Mouse (Mus musculus) forebrain, embryonic 12.5 days (tissue): ENCODE results near the gene Mrps6. TPM values are rescaled to one million over a fixed set of nuclear protein-coding genes. Genes with fewer than 3 reads are reported as not detected.
A peak's percentile ranks its signal among the peaks of the same experiment; 100 is the strongest.

Experiments
- ATAC-seq: fragments of 200-750 bp; cut with Nextera tagmentation; 2 replicates; pipeline ENCODE4 v1.8.0; 2017; ENCODE audit warnings: moderate TSS enrichment; ENCODE audit not compliant: low FRiP score
- H3K27ac ChIP-seq: fragments of 300-500 bp; sonication (generic); 2 replicates; pipeline ENCODE4 v1.5.1; 2016; ENCODE audit warnings: mild to moderate bottlenecking
- H3K27me3 ChIP-seq: fragments of 300-500 bp; sonication (generic); 2 replicates; pipeline ENCODE4 v1.6.1; 2016; ENCODE audit warnings: mild to moderate bottlenecking
- H3K36me3 ChIP-seq: fragments of 300-500 bp; sonication (generic); replicated peaks from 2 replicates; pipeline ENCODE4 v1.6.1; 2016; ENCODE audit warnings: mild to moderate bottlenecking
- H3K4me1 ChIP-seq: fragments of 300-500 bp; sonication (generic); 2 replicates; pipeline ENCODE4 v1.6.1; 2016
- H3K4me2 ChIP-seq: fragments of 300-500 bp; sonication (generic); 2 replicates; pipeline ENCODE4 v1.6.1; 2016; ENCODE audit warnings: mild to moderate bottlenecking, moderate library complexity
- H3K4me3 ChIP-seq: fragments of 300-500 bp; sonication (generic); replicated peaks from 2 replicates; pipeline ENCODE4 v1.5.1; 2016; ENCODE audit warnings: mild to moderate bottlenecking
- H3K9ac ChIP-seq: fragments of 300-500 bp; sonication (generic); 2 replicates; pipeline ENCODE4 v1.6.1; 2016; ENCODE audit warnings: mild to moderate bottlenecking
- H3K9me3 ChIP-seq: fragments of 300-500 bp; sonication (generic); 2 replicates; pipeline ENCODE4 v1.6.1; 2016
- WGBS: fragments of 180-500 bp; shearing (Covaris S2); methylation state at CpG from one replicate; pipeline ENCODE4 v1.1.7; 2016; 5-methylcytosine and 5-hydroxymethylcytosine counted together
- polyA plus RNA-seq: library from polyadenylated mRNA; unstranded; fragments of >200 nt; fragmentation: Nextera tagmentation; extraction: Ambion mirVana; gene quantifications from 2 replicates; pipeline ENCODE4 v1.2.1, GENCODE M21; 2016

Mrps6 gene
- polyA plus RNA-seq, 1 experiment from 2014 or later, result 133 TPM

GRCm38 (mm10) chr16:92136275-92136674, 78.2 kb downstream of the Mrps6 start:
- 95% methylated on average over 15 of the region's 15 CpGs for WGBS
- no peaks in the 10 kb centered on the region for H3K36me3 ChIP-seq

GRCm38 (mm10) chr16:92139386-92140261, 81.6 kb downstream of the Mrps6 start:
- Histone ChIP-seq H3K27ac (peak overlapping the region; percentile 38), H3K4me3 (no peak overlapping the region), H3K27me3 (peaks cover 8% of the 10 kb centered on the region; the same call in 1 of the 2 replicates), H3K4me2 (no peak overlapping the region), H3K4me1 (peaks cover 39% of the 10 kb centered on the region), H3K9ac (no peak overlapping the region), H3K9me3 (no peaks in the 10 kb centered on the region), H3K36me3 (no peaks in the 10 kb centered on the region)
- 23% methylated on average over 15 of the region's 15 CpGs for WGBS
- no peak for ATAC-seq

More at GRCm38 (mm10) chr16:92136275-92136674, 78.2 kb downstream of the Mrps6 start:
- Histone ChIP-seq H3K9ac (no peak overlapping the region), H3K27ac (no peak overlapping the region), H3K27me3 (peaks cover 7% of the 10 kb centered on the region; the same call in 1 of the 2 replicates), H3K4me3 (no peak overlapping the region), H3K9me3 (no peaks in the 10 kb centered on the region), H3K4me2 (no peak overlapping the region), H3K4me1 (peaks cover 23% of the 10 kb centered on the region)
- ATAC-seq, result no peak

DNA sequence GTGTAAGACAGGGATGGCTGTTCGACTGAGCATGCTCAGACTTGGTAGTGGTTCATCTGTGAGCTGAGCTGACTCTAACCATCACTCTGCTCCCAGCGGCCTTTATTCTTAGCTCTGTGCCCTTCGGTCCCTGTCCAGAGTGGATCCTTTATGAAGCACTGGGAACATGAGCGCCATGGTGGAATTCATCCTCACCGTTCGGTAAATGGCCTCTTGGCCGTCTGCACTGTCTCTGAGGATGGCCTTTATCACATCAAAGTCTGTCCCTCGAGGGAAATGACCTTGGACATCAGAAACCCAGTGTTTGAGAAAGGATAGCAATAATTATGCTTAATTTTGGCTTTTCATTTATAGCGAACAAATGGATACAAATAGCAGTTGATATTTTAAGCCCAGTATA, 82.3 kb downstream of the Mrps6 start:
- Histone ChIP-seq H3K4me3 (no peak overlapping the region), H3K4me2 (no peak overlapping the region), H3K36me3 (no peaks in the 10 kb centered on the region), H3K4me1 (peaks cover 39% of the 10 kb centered on the region), H3K9ac (no peak overlapping the region), H3K9me3 (no peaks in the 10 kb centered on the region), H3K27me3 (peaks cover 8% of the 10 kb centered on the region; the same call in 1 of the 2 replicates), H3K27ac (no peak overlapping the region)
- 68% methylated on average over 9 of the region's 9 CpGs for WGBS
- no peak for ATAC-seq

DNA sequence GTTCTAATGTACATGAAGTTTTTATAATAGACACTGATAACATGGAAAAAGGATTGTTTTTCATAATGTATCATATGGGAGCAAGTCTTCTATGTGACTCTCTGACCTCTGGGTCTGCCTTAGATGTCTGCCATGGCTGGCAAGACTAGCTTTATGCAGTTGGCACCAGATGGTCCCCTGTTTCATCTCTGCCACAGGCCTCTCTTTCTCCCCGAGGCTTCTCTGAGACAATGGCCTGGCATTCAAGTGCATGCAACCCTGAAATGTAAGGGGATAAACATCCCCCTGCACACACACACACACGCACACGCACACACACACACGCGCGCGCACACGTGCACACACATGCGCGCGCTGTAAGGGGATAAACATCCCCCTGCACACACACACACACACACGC, 83.0 kb downstream of the Mrps6 start:
- no peak overlapping the region for H3K9ac ChIP-seq
- peaks cover 39% of the 10 kb centered on the region for H3K4me1 ChIP-seq
- no peak overlapping the region for H3K4me2 ChIP-seq
- peaks cover 8% of the 10 kb centered on the region; the same call in 1 of the 2 replicates for H3K27me3 ChIP-seq
- no peak overlapping the region for H3K27ac ChIP-seq
- ATAC-seq, result no peak
- 83% methylated on average over 12 of the region's 12 CpGs for WGBS
- no peaks in the 10 kb centered on the region for H3K36me3 ChIP-seq
- H3K4me3 ChIP-seq, result no peak overlapping the region
- no peaks in the 10 kb centered on the region for H3K9me3 ChIP-seq

DNA sequence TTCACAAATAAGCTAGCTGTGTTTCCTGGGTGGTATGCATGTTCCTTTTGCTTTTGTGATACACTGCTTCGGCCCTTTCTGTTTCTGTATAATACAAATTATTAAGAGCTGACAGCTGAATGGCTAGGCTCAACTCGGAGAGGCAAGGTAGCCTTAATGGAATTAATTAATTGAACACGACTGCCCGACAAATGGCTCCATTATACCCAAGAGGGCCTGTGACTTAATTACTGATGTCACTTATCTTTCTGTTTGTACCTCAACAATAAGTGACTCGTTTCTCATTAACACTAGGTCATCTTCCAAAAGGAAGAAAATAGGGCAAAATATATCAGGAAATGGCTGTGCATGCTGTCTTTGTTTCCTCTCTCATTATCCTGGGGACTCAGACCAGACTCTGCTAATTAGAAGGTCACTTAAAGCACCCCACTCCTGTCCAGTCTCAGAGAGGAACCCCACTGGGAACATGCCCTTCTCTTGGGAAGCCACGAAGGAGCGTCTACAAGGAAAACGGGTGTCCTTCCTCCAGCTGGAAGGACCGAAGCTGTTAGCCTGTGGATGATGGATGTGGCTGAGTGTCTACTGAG, 84.4 kb downstream of the Mrps6 start:
- no peaks in the 10 kb centered on the region for H3K36me3 ChIP-seq
- H3K27ac ChIP-seq, result peak overlapping the region; percentile 63
- 11% methylated on average over 9 of the region's 9 CpGs for WGBS
- H3K4me1 ChIP-seq, result peaks cover 39% of the 10 kb centered on the region
- no peak overlapping the region for H3K9ac ChIP-seq
- peaks cover 16% of the 10 kb centered on the region for H3K27me3 ChIP-seq
- no peaks in the 10 kb centered on the region for H3K9me3 ChIP-seq
- no peak overlapping the region for H3K4me2 ChIP-seq
- H3K4me3 ChIP-seq, result no peak overlapping the region
- ATAC-seq, result peak; percentile 70

- no peak for ATAC-seq
- no peaks in the 10 kb centered on the region for H3K9me3 ChIP-seq
- H3K4me2 ChIP-seq, result no peak overlapping the region
- peaks cover 15% of the 10 kb centered on the region for H3K4me1 ChIP-seq
- no peaks in the 10 kb centered on the region for H3K36me3 ChIP-seq
- H3K27me3 ChIP-seq, result peaks cover 13% of the 10 kb centered on the region
- no peak overlapping the region for H3K27ac ChIP-seq
- H3K9ac ChIP-seq, result no peak overlapping the region
- WGBS, result 90% methylated on average over 12 of the region's 12 CpGs
- H3K4me3 ChIP-seq, result no peak overlapping the region
Observed at GRCm38 (mm10) chr16:92147631-92148366, 89.7 kb downstream of the Mrps6 start.

DNA sequence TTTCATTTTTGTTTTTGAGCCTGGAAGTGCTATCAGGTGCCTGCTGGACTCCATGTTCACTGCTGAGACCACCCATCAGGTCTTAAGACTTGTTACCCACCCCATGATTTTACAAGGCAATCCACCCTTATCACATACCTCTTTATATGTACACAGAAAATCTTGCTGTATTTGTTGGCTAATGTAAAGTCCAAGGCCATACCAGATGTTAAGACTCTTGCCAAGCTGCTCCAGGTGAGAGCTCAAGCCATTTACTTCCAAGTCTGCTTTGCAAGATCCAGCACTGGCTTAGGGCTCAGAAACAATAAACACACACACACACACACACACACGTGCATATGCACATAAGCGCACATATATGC, 90.3 kb downstream of the Mrps6 start:
- H3K36me3 ChIP-seq, result no peaks in the 10 kb centered on the region
- no peak overlapping the region for H3K4me3 ChIP-seq
- no peak overlapping the region for H3K9ac ChIP-seq
- peaks cover 13% of the 10 kb centered on the region for H3K27me3 ChIP-seq
- no peaks in the 10 kb centered on the region for H3K9me3 ChIP-seq
- H3K4me1 ChIP-seq, result peaks cover 15% of the 10 kb centered on the region
- no peak overlapping the region for H3K4me2 ChIP-seq
- H3K27ac ChIP-seq, result no peak overlapping the region
- ATAC-seq, result no peak
- 86% methylated on average over 2 of the region's 2 CpGs for WGBS

- Histone ChIP-seq H3K9me3 (no peaks in the 10 kb centered on the region), H3K36me3 (no peaks in the 10 kb centered on the region), H3K27me3 (peaks cover 18% of the 10 kb centered on the region), H3K4me3 (no peak overlapping the region), H3K27ac (no peak overlapping the region), H3K4me2 (no peak overlapping the region), H3K4me1 (peaks cover 17% of the 10 kb centered on the region; the same call in 1 of the 2 replicates), H3K9ac (no peak overlapping the region)
- WGBS, result 76% methylated on average over 4 of the region's 4 CpGs
- no peak for ATAC-seq
Observed at GRCm38 (mm10) chr16:92150975-92151374, 92.9 kb downstream of the Mrps6 start.

GRCm38 (mm10) chr16:92158021-92158455, 100.0 kb downstream of the Mrps6 start:
- Histone ChIP-seq H3K9me3 (no peaks in the 10 kb centered on the region), H3K27me3 (peaks cover 12% of the 10 kb centered on the region; the same call in 1 of the 2 replicates), H3K9ac (peak overlapping the region; percentile 59), H3K36me3 (no peaks in the 10 kb centered on the region), H3K4me2 (peak overlapping the region; percentile 90), H3K4me1 (peaks cover 20% of the 10 kb centered on the region), H3K27ac (peak overlapping the region; percentile 71), H3K4me3 (peak overlapping the region; percentile 50)
- 2% methylated on average over 14 of the region's 14 CpGs for WGBS
- peak; percentile 64 for ATAC-seq

GRCm38 (mm10) chr16:92158461-92159091, 100.5 kb downstream of the Mrps6 start:
- Histone ChIP-seq H3K27me3 (peaks cover 12% of the 10 kb centered on the region; the same call in 1 of the 2 replicates), H3K9ac (peak overlapping the region; percentile 59), H3K4me2 (peak overlapping the region; percentile 90), H3K9me3 (no peaks in the 10 kb centered on the region), H3K4me1 (peaks cover 16% of the 10 kb centered on the region), H3K36me3 (no peaks in the 10 kb centered on the region), H3K27ac (peak overlapping the region; percentile 71), H3K4me3 (peak overlapping the region; percentile 50)
- 5% methylated on average over 23 of the region's 30 CpGs for WGBS
- peak; percentile 95 for ATAC-seq

DNA sequence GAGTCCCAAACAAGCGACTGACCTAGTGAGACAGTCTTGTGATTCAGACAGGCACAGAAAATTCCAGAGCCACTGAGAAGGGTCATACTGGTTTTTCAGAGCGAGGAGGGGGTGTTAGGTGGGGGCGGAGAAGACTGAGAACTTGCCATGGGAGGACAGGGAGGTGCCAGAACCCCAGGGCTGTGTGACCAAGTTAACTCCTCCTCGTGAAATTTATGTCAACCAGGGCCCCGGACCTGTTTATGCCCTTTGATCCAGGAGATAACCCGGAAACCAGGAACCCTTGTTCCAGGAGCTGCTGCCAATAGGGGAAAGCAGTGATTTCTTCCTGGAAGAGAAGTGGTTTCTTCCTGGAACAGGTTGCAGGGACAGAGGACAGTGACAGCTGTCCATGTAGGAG, 101.0 kb downstream of the Mrps6 start:
- no peak for ATAC-seq
- H3K4me3 ChIP-seq, result peak overlapping the region; percentile 50
- peaks cover 16% of the 10 kb centered on the region for H3K4me1 ChIP-seq
- H3K9ac ChIP-seq, result no peak overlapping the region
- 56% methylated on average over 6 of the region's 6 CpGs for WGBS
- H3K4me2 ChIP-seq, result peak overlapping the region; percentile 90
- H3K36me3 ChIP-seq, result no peaks in the 10 kb centered on the region
- no peak overlapping the region for H3K27ac ChIP-seq
- H3K9me3 ChIP-seq, result no peaks in the 10 kb centered on the region
- H3K27me3 ChIP-seq, result peaks cover 12% of the 10 kb centered on the region; the same call in 1 of the 2 replicates
